Mouse (Mus musculus) lung, adult 18-20 months (tissue): ENCODE results near the gene A4gnt.
"Not testable (repeated sequence)": the region's sequence is repeated elsewhere in the genome, so short reads cannot be mapped to it uniquely, and the experiment has no call there.

Source experiments
- DNase-seq, 2 experiments: peaks; one replicate each; pipeline ENCODE4 v3.0.0; 2022; ENCODE audit warnings: mixed read lengths in 2 of 2

A4gnt gene

DNA sequence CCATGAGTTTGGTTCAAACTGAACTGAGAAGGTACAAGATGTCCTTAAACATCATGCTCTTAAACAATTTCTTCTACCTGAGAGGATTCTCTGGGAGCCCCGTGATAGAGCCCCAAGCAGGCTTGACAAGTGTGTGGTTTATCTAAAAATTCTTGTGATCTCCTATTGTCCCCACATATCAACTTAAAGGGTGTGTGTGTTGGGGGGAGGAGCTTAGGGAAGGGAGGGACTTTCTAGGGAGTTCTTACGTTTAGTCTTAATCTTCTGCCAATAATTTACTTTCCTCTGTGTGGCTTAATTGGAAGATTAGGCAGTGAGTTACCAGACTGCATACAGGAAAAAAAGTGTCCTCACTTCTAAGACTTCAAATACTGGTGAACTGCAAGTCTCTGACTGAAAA, at the start of gene A4gnt:
TSS of gene A4gnt (plus strand) at position 301 of the 400 bp plus-strand sequence.
- DNase-seq: no peak

DNA sequence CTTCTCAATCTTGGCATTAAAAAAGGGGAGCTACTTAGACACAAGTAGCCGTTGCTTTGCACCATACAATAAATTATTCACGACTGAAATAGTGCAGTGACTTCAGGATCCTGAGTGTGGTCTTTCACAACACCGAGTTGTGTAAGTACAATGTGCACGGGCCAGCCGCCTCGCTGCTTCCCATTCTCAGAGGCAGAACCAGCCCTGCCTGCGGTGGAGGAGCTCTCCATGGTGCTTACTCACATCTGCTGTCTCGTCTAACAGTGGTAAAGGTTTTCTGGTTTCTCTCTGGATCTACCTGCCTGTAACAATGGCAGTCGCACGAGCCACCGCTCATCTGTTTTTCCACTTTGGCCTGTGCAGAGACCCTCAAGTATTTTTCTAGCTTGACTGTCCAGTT, 48.6 kb upstream of the A4gnt start:
- DNase-seq: peak; percentile 71 to 83

GRCm38 (mm10) chr9:99568023-99568346, 44.3 kb upstream of the A4gnt start:
- no peak for DNase-seq

- DNase-seq: peak; percentile 91 to 93
Measured at GRCm38 (mm10) chr9:99568347-99569070, 43.8 kb upstream of the A4gnt start, which contains the start of gene Armc8. Gene Armc8 (minus strand): TSS chr9:99568899.

DNA sequence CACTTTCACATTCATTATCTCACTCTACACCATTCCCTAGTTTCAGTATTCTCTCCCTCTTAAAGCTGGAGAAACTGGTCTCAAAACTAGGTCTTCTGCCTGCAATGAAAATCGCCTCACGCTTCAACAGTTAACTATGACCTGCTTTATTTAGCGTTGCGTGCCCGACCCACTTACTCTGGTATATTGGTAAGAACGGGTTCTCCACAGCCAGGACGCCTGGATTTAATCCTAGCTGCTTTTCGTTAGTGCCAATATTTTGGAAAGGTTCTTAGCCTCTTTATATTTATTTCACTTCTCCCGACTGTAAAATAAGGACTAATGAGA, 43.3 kb upstream of the A4gnt start:
- DNase-seq: peak in 1 of 2 experiments; percentile 15

GRCm38 (mm10) chr9:99575677-99576480, 36.4 kb upstream of the A4gnt start, which contains the start of gene Dbr1:
Gene Dbr1 (plus strand): TSS chr9:99575799.
- DNase-seq: peak; percentile 92 to 94

- peak in 1 of 2 experiments; percentile 26 for DNase-seq
Measured at GRCm38 (mm10) chr9:99580655-99581054, 31.6 kb upstream of the A4gnt start.

GRCm38 (mm10) chr9:99587505-99588202, 24.6 kb upstream of the A4gnt start:
- DNase-seq: peak; percentile 12 to 47

DNA sequence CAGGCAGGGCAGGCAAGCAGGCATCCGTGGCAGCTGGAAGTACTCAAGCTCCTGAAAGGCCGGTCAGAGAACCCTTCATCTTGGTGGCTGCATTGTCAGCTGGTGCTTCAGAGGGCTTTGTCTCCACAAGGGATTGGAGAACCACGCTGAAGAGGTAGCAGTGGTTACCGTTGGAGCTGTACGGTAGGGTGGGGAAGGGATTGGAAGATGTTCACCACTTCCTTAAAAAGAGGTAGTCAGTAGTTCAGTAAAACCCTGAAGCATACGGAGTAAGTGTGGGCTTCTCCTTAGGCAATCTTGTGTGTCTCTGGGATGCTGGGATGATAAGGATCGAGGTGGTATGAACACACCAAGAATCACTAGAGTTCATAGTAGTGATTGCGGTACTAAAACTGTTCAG, 21.2 kb upstream of the A4gnt start:
- DNase-seq: no peak

- not testable (repeated sequence) for DNase-seq
Measured at GRCm38 (mm10) chr9:99599127-99599526, 13.2 kb upstream of the A4gnt start.

DNA sequence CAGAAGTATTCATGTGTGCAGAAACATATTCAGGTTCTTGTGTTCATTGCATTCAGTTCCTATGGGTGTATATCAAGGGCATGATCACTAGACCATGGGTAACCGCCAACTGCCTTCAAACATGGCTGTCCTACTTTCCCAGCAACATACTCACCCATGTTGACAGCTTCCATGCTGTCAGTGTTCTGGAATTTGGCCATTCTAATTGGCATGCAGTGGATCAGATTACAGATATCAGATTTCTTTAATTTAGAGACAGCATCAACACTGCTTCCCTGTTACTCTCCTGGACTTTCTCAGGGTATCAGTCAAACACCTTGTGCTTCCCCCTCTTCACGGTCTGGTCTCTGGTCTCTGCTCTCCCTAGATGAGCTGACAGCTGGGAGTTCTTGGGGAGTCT, 8.7 kb upstream of the A4gnt start:
- no peak for DNase-seq

DNA sequence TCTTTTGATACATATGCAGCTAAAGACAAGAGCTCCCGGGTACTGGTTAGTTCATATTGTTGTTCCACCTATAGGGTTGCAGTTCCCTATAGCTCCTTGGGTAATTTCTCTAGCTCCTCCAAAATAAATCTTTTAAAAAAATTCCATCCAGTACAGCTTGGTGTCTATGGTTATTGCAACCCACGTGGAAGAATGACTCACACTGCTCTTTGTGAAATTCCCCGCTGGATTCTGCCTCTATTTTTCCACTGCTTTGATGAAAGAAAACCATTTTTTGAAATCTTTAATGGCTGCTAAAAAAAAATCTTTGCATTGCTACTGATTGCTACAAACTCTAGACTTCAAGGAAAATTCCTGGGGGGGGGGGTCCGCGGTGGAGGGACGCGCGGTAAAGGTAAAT, 7.4 kb downstream of the A4gnt start:
- no peak for DNase-seq

DNA sequence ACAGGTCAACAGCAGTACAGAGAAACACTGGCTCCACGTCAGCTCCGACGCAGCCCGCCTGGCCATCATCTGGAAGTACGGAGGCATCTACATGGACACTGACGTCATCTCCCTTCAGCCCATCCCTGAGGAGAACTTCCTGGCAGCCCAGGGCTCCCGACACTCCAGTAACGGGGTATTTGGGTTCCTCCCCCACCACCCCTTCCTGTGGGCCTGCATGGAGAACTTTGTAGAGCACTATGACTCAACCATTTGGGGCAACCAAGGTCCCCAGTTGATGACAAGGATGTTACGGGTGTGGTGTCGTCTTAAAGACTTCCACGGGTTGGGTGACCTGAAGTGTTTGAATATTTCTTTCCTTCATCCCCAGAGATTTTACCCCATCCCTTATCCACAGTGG, 7.9 kb downstream of the A4gnt start:
- no peak for DNase-seq

DNA sequence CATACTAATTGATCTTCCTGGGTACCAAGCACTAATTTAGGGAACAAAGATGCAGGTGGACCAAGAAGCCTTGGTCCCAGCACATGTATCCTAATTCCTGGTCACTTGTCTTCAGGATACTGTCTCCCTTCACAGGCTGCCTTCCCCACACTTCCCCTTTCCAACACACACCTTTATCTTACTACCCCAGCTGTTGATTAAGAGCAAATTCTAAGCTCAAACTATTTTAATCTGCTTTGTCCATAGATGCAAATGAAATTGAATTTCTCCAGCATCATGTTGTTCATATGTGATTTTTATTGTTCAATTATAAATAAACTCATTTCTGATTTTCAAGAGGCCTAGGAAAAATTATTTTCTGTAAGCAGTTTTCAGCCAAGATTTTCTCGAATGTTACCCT, 9.7 kb downstream of the A4gnt start:
- DNase-seq: no peak

GRCm38 (mm10) chr9:99622966-99623365, 10.7 kb downstream of the A4gnt start:
- DNase-seq: no peak

- peak; percentile 7 to 12 for DNase-seq
Measured at GRCm38 (mm10) chr9:99624117-99624516, 11.8 kb downstream of the A4gnt start.

DNA sequence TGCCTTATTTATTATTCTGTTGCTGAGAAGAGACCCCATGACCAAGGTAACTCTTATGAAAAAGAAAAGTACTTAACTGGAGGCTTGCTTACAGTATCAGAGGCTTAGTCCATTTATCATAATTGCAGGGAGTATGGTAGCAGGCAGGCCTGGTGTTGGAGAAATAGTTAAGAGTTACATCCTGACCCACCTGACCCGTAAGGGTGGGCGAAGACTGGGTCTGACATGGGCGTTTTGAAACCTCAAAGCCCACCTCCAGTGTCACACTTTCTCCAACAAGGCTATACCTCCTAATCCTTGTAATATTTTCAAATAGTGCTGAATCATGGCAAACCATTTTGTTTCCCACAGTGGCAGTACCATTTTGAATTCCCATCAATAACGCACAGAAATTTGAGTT, 16.3 kb downstream of the A4gnt start:
- no peak for DNase-seq

DNA sequence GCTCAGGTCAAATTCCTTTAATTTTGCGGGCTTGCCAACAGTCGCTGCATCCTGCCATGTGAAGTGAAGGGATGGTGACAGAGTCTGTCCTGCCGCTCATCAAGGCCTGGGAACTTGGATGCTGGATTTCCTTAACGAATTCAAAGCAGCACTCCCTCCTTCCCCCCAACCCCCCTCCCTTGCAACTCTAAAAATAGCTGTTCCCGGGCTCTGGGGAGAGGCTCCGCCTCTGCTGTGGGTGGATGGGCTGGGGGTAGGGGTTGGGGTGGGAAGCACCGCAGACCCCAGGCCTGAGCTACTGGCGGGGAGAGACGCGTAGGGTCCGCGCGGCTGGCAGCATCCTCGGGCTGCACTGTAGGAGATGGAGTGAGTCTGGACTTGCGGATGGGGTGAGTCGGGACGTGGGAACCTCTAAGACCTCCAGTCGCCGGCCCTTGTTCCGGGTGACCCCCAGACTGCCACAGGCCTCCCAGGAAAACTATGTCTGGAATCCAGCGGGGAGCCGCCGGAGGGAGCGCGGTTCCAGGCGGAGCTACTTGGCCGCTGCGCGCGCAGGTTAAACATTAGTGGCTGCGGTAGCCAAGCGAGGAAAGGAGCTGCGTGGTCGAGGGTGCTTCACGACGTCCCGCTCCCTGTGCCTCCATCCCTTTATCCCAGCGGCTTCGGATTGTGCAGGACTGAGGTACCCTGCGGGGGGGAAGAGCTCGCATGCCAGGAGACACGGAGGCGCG, 17.1 kb downstream of the A4gnt start, which contains the start of gene Dzip1l:
TSS of gene Dzip1l (plus strand) at position 216 of the 731 bp plus-strand sequence.
- DNase-seq: peak; percentile 72 to 74

GRCm38 (mm10) chr9:99630071-99630470, 17.8 kb downstream of the A4gnt start:
- DNase-seq: no peak

- peak in 1 of 2 experiments; percentile 36 for DNase-seq
Measured at GRCm38 (mm10) chr9:99630528-99631125, 18.3 kb downstream of the A4gnt start.

DNA sequence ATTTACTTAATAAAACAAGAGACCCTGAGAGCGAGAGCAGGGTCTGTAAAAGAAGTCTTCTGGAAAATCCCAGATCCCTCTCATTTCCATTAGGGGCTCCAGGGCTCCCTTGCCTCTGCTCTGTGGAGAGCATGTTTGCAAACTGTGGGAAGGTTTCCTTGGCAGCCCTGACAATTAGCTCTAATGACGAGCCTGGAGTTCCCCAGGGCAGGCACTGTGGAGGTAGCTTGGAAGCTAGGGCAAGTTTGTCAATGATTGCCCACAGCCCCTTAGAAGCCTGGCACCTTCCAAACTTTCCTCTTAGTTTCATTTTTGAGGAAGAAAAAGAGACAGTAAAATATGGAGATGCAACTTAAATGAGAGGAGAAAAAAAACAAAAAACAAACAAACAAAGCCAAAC, 19.5 kb downstream of the A4gnt start:
- DNase-seq: peak in 1 of 2 experiments; percentile 24

DNA sequence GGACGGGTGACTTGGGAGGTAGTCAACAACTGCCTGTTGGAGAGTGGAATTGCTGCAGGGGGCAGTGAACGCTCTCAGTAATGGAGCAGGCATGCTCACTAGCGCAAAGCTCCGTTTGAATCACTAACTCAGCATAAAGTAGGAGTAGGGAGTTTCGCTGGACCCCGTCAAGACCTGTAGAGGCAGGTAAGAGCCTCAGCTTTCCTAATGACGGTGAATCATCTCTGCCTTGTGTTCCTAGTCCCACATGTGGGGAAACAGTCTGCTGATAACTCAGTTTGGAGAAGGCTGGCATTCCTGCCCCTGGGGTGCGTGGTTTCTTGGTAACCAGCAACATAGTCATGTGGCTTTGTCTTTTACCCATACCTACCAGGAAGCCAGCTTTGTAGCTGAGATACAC, 20.0 kb downstream of the A4gnt start:
- DNase-seq: peak; percentile 8 to 47
